Mouse (Mus musculus) monocyte, adult 5-6 weeks (primary cell): ENCODE data around the gene Ints1. TPM values are rescaled to one million over a fixed set of nuclear protein-coding genes. Genes with fewer than 3 reads are reported as not detected.

Experiments
- ATAC-seq: fragments of 153-309, 156-312 bp; replicated peaks from 2 replicates; pipeline ENCODE4 v1.8.0; 2017; ENCODE audit warnings: mild to moderate bottlenecking; ENCODE audit not compliant: low TSS enrichment, insufficient number of reproducible peaks, severe bottlenecking, poor library complexity, low FRiP score
- total RNA-seq: library from RNA; stranded (forward); fragments of 200-1000, 200-491, 200-594 nt; gene quantifications from 3 replicates; pipeline ENCODE4 v1.2.3, GENCODE M21; 2017

Ints1 gene
- total RNA-seq, 1 experiment from 2014 or later = 28.1 TPM

DNA sequence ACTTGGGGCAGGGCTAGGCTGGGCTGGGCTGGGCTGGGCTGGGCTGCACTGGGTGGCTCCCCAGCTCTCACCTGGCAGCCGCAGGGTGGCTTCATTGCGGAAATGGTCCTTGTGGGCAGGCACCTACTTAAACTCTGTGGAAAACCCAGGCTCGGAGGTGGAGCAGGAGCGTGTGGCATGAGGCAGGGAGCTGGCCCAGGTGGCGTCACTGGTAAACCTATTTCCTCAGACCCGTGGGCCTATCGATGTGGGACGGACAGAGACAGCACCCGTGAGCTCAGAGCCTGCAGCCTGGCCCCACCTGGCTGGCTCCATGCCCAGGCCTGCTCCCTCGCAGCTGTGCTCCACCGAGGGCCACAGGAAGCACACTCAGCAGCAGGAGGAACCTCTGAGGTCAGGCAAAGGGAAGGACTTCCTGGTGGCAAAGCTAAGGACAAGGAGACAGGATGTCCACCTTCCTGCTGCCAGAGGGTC lies 42.8 kb downstream of the Ints1 start:
- ATAC-seq = no peak

DNA sequence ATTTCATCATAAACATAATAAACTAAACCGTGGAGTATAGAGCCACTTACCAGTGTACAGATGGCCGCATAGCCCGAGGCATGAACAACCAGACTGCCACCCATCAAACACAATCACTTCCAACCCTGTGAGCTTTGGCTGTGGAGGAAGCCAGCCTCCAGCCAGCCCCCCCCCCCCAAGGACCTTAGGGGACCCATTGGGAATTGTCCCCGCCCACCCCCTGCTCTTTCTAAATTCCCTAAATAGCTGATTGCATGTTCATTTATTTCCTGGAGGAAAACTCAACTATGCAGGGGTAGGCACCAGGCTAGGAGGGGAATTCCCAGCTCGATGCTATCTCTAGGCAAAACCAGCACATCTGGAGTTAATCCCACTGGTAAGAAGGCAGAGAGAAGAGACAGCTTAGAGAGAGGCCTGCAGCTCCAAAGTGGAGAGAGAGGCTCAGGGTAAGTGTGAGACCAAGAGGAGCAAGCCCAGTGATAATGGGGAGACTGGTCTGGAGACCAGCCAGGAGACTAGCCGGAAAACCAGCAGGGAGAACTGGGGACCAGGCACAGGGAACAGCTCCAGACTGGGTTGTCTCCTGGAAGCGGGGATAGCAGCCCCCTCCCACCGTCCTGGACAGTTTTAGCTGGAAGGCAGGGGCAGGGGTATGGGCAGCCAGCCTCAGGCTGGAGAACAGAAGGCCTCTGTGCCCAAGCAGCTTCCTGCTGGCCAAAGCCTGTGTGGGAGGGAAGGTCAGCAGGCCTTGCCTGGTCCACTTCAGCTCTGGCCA lies 44.6 kb downstream of the Ints1 start:
- no peak for ATAC-seq

GRCm38 (mm10) chr5:139727261-139727660 lies 48.2 kb downstream of the Ints1 start:
- no peak for ATAC-seq

DNA sequence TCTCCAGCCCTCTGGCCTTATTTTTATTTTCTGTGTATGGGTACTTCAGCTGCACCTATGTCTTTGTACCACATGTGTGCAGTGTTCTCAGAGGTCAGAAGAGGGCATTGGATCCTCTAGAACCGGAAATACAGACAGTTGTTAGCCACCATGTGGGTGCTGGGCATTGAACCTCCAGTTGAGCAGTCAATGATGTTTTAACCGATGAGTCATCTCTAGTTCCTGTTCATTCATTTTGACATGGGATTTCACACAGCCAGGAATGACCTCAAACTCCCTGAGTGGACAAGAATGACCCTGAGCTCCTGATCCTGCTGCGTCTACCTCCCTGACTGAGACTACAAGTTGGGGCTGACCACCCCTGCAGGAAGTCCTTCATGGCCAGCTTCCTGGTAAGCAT lies 49.3 kb downstream of the Ints1 start:
- no peak for ATAC-seq

DNA sequence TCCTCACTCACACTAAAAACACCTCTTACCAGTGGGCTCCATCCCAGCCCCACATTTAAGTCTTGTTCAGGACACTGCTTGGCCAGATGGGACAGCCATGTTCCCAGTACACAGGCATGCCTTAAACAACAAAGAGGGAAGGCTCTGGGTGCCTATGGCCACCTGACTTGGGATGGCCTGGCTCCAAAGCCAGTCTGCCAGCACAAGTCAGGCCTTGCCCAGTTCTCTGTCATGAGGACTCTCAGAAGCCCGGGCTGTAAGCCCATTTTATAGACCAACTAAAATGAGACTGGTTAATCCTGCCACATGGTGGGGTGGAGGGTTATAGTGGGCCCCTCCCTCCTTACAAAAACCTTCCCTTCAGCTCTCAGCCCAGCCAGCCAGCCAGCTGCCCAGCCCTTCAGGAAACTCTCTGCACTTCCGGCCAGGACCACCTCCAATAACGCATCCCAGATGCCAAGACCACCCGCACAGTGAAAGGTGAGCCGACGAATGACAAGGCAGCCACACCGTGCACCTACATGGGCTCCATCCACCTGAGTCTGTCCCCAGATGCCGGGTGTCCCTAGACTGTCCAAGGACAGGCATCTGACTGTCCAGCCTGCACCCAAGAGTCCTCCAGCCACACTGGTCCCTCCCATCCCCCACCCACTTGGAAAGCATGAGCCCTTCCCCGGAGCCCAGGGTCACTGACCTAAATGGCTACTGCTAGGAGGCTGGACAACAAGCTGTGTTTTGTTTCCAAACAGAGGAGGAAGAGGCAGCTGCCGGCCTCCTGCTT lies 50.9 kb downstream of the Ints1 start:
- ATAC-seq = no peak

DNA sequence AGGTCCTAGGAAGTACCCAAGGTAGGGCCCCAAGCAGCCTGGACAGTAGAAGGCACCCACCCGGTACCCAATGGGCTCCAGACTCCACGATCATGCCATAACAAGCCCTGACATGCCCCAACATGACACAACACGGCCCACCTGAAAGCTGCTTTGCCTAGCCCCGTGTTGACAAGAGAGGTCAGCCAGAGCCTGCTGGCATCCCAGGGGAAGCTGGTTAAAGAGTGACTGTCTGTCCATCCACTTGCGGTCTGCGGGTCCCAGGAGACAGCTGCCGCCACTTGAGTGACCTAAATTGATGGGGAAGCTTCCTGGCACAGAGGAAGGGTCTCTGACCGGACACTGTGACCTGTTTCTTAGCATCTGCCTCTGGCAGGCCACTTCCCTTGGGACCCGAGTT lies 52.4 kb downstream of the Ints1 start:
- no peak for ATAC-seq

- no peak for ATAC-seq
Measured at GRCm38 (mm10) chr5:139722709-139723108, 52.8 kb downstream of the Ints1 start.

DNA sequence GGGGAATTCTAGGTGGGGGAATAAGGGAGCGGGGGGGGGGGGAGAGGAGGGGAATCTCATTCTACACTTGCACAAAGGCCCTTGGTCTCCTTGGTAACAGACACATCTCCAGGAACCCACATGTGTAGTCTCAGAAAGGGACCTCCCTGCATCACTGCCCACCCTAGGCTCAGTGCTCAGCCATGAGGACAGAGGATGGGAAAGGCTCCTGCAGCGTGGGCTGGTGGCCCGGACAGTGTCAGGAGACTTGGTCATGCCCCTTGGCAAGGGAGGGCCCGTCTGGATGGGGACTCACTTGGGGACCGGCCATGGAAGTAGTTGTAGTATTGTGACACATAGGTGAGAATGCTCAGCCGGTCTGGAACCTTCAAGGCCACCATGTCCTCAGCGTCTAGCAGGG lies 56.5 kb downstream of the Ints1 start:
- no peak for ATAC-seq

GRCm38 (mm10) chr5:139718540-139718939 lies 56.9 kb downstream of the Ints1 start:
- no peak for ATAC-seq

GRCm38 (mm10) chr5:139717723-139718122 lies 57.8 kb downstream of the Ints1 start:
- peak; percentile 75 for ATAC-seq

DNA sequence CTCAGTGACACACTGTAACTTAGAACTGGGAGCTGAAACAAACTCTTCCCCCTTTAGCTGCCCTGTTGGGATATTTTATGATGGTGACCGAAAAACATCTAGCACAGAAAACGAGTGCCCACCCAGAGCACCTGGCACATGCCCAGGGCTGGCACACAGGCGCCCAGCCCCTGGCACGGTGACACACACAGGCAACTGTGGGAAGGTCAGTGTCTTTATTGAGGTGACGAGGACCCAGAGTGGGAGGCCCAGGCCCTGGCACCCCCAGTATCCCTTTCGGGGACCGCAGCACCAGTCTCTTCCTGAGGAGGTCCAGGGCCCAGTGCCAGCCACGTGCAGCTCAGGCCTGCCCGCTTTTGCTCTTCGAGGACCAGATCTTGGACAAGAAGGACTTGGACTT lies 69.0 kb downstream of the Ints1 start:
- ATAC-seq = no peak

- no peak for ATAC-seq
Measured at GRCm38 (mm10) chr5:139702905-139703304, 72.6 kb downstream of the Ints1 start.

DNA sequence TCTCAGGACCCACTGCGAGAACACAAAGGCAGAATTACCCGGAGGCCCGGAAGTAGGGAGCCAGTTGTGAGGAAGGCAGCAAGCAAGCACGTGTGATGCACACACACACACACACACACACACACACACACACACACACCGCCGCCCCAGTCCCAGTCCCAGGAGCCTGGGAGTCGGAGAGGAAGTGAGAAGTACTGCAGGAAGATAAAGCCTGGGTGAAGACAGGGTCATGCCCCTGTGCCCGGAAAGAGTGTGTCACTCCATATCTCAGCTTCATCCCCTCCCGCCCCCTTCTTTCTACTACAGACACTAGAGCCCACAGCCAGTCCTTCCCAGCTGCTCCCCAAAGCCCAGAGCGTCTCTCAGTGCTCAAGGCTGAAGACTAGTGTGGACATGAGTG lies 73.2 kb downstream of the Ints1 start:
- ATAC-seq = no peak; the same call in 1 of the 2 replicates

Other genes with a start within 250 kb of the Ints1 start
- gene Uncx, start 232.2 kb downstream of the Ints1 start, total RNA-seq = not detected in 3 replicates
- 0.57 to 5.3 TPM in 2 of 3 replicates, not detected in the other for gene Micall2, start 39.3 kb downstream of the Ints1 start, total RNA-seq
- gene Mafk, start 15.8 kb upstream of the Ints1 start, total RNA-seq = 73.5 to 94.4 TPM (median 82.2 TPM) in 3 replicates
- gene Tmem184a, start 44.2 kb upstream of the Ints1 start, total RNA-seq = 0.67 TPM in 1 of 3 replicates, not detected in the others
- not detected in 3 replicates for gene Gm26938, start 50.7 kb upstream of the Ints1 start, total RNA-seq
- 3.5 to 12.3 TPM (median 7.6 TPM) in 3 replicates for gene Psmg3, start 51.2 kb upstream of the Ints1 start, total RNA-seq
- gene Elfn1, start 132.3 kb upstream of the Ints1 start, total RNA-seq = not detected in 3 replicates